Mouse (Mus musculus) lung, adult 2 months (tissue): ENCODE results near the gene Gm20388.

Experiments used
- CTCF ChIP-seq: fragments of 200-500 bp; IDR thresholded peaks from 2 replicates; pipeline ENCODE4 v1.5.1; 2011; ENCODE audit warnings: mild to moderate bottlenecking, low read length, control low read depth; ENCODE audit not compliant: insufficient read depth
- POLR2A ChIP-seq: fragments of 200-500 bp; IDR thresholded peaks from 2 replicates; pipeline ENCODE4 v1.6.1; 2011; ENCODE audit warnings: low read depth, mild to moderate bottlenecking, control low read depth, low read length, borderline replicate concordance; ENCODE audit errors: extremely low read depth

- TF ChIP-seq CTCF (no peak), POLR2A (no peak)
Measured at GRCm38 (mm10) chr8:119888012-119888411, 22.6 kb upstream of the Gm20388 start.
